Mouse (Mus musculus): ENCODE measurements at regions not wholly inside any gene's neighbourhood (a gene's known extent, or its start where the extent isn't known, plus 50 kb on each side); places are given as distances from the start of the nearest gene placed in this dataset.

GRCm38 (mm10) chr7:83161226-83161625 lies 294.1 kb downstream of the Mex3b start:
- no peak for DNase-seq (ENCODE audit: low spot score)

- no peak for DNase-seq (ENCODE audit: low spot score)
Measured at GRCm38 (mm10) chr7:83162868-83163267, 295.7 kb downstream of the Mex3b start.

- no peak for DNase-seq (ENCODE audit: low spot score)
Measured at GRCm38 (mm10) chr7:83179403-83179802, 312.3 kb downstream of the Mex3b start.

GRCm38 (mm10) chr7:83186341-83186740 lies 319.2 kb downstream of the Mex3b start:
- DNase-seq (ENCODE audit: low spot score) = no peak

- DNase-seq (ENCODE audit: low spot score) = no peak
Measured at GRCm38 (mm10) chr7:83195896-83196537, 328.9 kb downstream of the Mex3b start.

GRCm38 (mm10) chr7:83197490-83197889 lies 330.4 kb downstream of the Mex3b start:
- DNase-seq (ENCODE audit: low spot score) = no peak

GRCm38 (mm10) chr7:83201126-83201686 lies 334.1 kb downstream of the Mex3b start:
- no peak for DNase-seq (ENCODE audit: low spot score)

- no peak for DNase-seq (ENCODE audit: low spot score)
Measured at GRCm38 (mm10) chr7:83201768-83202493, 334.8 kb downstream of the Mex3b start.

GRCm38 (mm10) chr7:83203311-83204012 lies 336.3 kb downstream of the Mex3b start:
- DNase-seq (ENCODE audit: low spot score) = no peak

- no peak for DNase-seq (ENCODE audit: low spot score)
Measured at GRCm38 (mm10) chr7:83204013-83204365, 336.9 kb downstream of the Mex3b start.

GRCm38 (mm10) chr7:83204701-83205100 lies 337.6 kb downstream of the Mex3b start:
- no peak for DNase-seq (ENCODE audit: low spot score)

GRCm38 (mm10) chr7:83206999-83207398 lies 339.9 kb downstream of the Mex3b start:
- no peak for DNase-seq (ENCODE audit: low spot score)

- DNase-seq (ENCODE audit: low spot score) = no peak
Measured at GRCm38 (mm10) chr7:83211611-83212010, 344.5 kb downstream of the Mex3b start.

- DNase-seq (ENCODE audit: low spot score) = no peak
Measured at GRCm38 (mm10) chr7:83222029-83222722, 355.0 kb downstream of the Mex3b start.

- DNase-seq (ENCODE audit: low spot score) = no peak
Measured at GRCm38 (mm10) chr7:83227262-83228108, 357.2 kb upstream of the Tmc3 start.

GRCm38 (mm10) chr7:83230496-83231325 lies 354.0 kb upstream of the Tmc3 start:
- no peak for DNase-seq (ENCODE audit: low spot score)

- DNase-seq (ENCODE audit: low spot score) = no peak
Measured at GRCm38 (mm10) chr7:83235659-83236058, 349.1 kb upstream of the Tmc3 start.

- no peak for DNase-seq (ENCODE audit: low spot score)
Measured at GRCm38 (mm10) chr7:83237336-83237735, 347.4 kb upstream of the Tmc3 start.

- DNase-seq (ENCODE audit: low spot score) = no peak
Measured at GRCm38 (mm10) chr7:83238091-83238490, 346.6 kb upstream of the Tmc3 start.

GRCm38 (mm10) chr7:83242233-83242632 lies 342.5 kb upstream of the Tmc3 start:
- DNase-seq (ENCODE audit: low spot score) = no peak
